Mouse (Mus musculus): ENCODE measurements around the gene 1700109H08Rik. TPM values are rescaled to one million over a fixed set of nuclear protein-coding genes. Genes with fewer than 3 reads are reported as not detected.

The 1700109H08Rik gene
- polyA plus RNA-seq, 1 experiment: 4.9 TPM

GRCm38 (mm10) chr5:3631512-3632271 is 60.3 kb downstream of the 1700109H08Rik start:
- TF ChIP-seq CTCF (IDR thresholded peaks at IDR 0.05; ENCODE audit: extremely low read depth, insufficient read depth, low read length) (no peak), POLR2A (IDR thresholded peaks at IDR 0.05; ENCODE audit: extremely low read depth, insufficient read depth, low read length) (no peak)
- Histone ChIP-seq H3K4me1 (ENCODE audit: control insufficient read depth, insufficient read depth, low read length) (no peaks in the 10 kb centered on the region), H3K27ac (ENCODE audit: insufficient read depth, low read length) (no peak overlapping the region), H3K4me3 (ENCODE audit: insufficient read depth, low read length) (no peak overlapping the region)

- TF ChIP-seq POLR2A (IDR thresholded peaks at IDR 0.05; ENCODE audit: extremely low read depth, insufficient read depth, low read length) (no peak), CTCF (IDR thresholded peaks at IDR 0.05; ENCODE audit: extremely low read depth, insufficient read depth, low read length) (no peak)
- no peaks in the 10 kb centered on the region for H3K4me1 ChIP-seq (ENCODE audit: control insufficient read depth, insufficient read depth, low read length)
- H3K4me3 ChIP-seq (ENCODE audit: insufficient read depth, low read length): no peak overlapping the region
- no peak overlapping the region for H3K27ac ChIP-seq (ENCODE audit: insufficient read depth, low read length)
Observed at GRCm38 (mm10) chr5:3632285-3632684, 60.9 kb downstream of the 1700109H08Rik start.

- H3K4me1 ChIP-seq (ENCODE audit: control insufficient read depth, insufficient read depth, low read length): no peaks in the 10 kb centered on the region
- H3K27ac ChIP-seq (ENCODE audit: insufficient read depth, low read length): no peak overlapping the region
- H3K4me3 ChIP-seq (ENCODE audit: insufficient read depth, low read length): no peak overlapping the region
- TF ChIP-seq CTCF (IDR thresholded peaks at IDR 0.05; ENCODE audit: extremely low read depth, insufficient read depth, low read length) (no peak), POLR2A (IDR thresholded peaks at IDR 0.05; ENCODE audit: extremely low read depth, insufficient read depth, low read length) (no peak)
Observed at GRCm38 (mm10) chr5:3633315-3633714, 61.9 kb downstream of the 1700109H08Rik start.

GRCm38 (mm10) chr5:3633951-3634350 is 62.6 kb downstream of the 1700109H08Rik start:
- TF ChIP-seq POLR2A (IDR thresholded peaks at IDR 0.05; ENCODE audit: extremely low read depth, insufficient read depth, low read length) (no peak), CTCF (IDR thresholded peaks at IDR 0.05; ENCODE audit: extremely low read depth, insufficient read depth, low read length) (no peak)
- Histone ChIP-seq H3K27ac (ENCODE audit: insufficient read depth, low read length) (no peak overlapping the region), H3K4me3 (ENCODE audit: insufficient read depth, low read length) (no peak overlapping the region), H3K4me1 (ENCODE audit: control insufficient read depth, insufficient read depth, low read length) (no peaks in the 10 kb centered on the region)

Other genes starting within 250 kb of the 1700109H08Rik start
- gene Cdk6, start 230.1 kb upstream of the 1700109H08Rik start, polyA plus RNA-seq (2012; rRNA removed): 1.9 and 2.0 TPM in 2 replicates
- gene Fam133b, start 27.7 kb upstream of the 1700109H08Rik start, polyA plus RNA-seq (2012; rRNA removed): 24.7 and 25.4 TPM in 2 replicates
- gene Pex1, start 24.5 kb downstream of the 1700109H08Rik start, polyA plus RNA-seq (2012; rRNA removed): 25.0 and 26.7 TPM in 2 replicates
- gene Rbm48, start 25.0 kb downstream of the 1700109H08Rik start, polyA plus RNA-seq (2012; rRNA removed): 11.0 and 12.7 TPM in 2 replicates
- not detected in 2 replicates for gene Tmbim7, start 79.6 kb downstream of the 1700109H08Rik start, polyA plus RNA-seq (2012; rRNA removed)
- gene Gatad1, start 85.6 kb downstream of the 1700109H08Rik start, polyA plus RNA-seq (2012; rRNA removed): 103 and 104 TPM in 2 replicates
- 19.9 and 22.4 TPM in 2 replicates for gene Ankib1, start 231.4 kb downstream of the 1700109H08Rik start, polyA plus RNA-seq (2012; rRNA removed)
- 46.9 and 47.3 TPM in 2 replicates for gene Krit1, start 231.6 kb downstream of the 1700109H08Rik start, polyA plus RNA-seq (2012; rRNA removed)

All from cortical plate, adult 2 months (tissue).